Mouse (Mus musculus) yolk sac, embryonic 10.5 days (tissue): ENCODE results near the gene Fibcd1.

ENCODE experiments used
- DNase-seq: peaks from one replicate; pipeline ENCODE4 v3.0.0-alpha.2; 2017; ENCODE audit warnings: low spot score

The Fibcd1 gene

DNA sequence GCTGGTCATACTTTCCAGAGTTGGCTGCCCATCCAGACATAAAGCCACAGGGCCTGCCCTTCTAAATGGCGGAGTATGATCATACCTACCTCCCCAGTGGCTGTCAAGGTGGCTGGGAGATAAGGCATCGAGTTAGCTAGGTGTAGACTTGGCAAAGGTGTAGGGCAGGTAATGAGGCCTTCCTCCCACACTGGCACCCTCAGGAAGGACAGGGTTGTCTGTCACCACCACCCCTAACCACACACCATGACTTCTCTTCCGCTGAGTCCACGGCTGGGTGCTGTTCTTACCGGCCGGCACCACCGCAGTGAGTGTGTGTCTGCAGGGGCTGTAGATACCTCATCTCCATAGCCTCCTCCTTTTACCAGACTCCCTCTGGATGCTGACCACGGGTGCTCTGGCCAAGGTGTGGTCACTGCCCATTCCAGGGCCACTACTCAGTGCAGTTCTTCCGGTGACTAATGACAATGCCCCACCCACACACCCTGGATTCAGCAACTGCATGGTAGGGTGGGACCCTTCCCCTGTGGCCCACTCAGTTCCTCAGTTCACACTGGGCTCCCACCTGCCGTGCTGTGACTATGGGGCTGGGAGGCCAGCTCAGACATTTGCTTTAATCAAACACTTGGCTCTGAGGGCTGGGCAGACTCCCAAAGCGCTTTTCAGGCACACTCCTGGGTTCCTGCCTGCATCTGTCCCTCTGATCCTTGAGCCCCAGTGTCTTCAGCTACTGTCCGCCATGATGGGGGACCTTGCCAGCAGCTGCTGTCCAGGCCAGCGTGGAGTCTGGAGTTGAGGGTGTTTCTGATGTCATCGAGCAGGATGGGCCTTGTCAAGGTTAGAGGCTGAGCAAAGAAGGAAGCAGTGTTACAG lies 34.5 kb downstream of the Fibcd1 start:
- no peak for DNase-seq

- DNase-seq = no peak
Measured at GRCm38 (mm10) chr2:31810444-31810843, 35.4 kb downstream of the Fibcd1 start, which contains the start of gene Qrfp. Gene Qrfp (minus strand): TSS chr2:31810580.

DNA sequence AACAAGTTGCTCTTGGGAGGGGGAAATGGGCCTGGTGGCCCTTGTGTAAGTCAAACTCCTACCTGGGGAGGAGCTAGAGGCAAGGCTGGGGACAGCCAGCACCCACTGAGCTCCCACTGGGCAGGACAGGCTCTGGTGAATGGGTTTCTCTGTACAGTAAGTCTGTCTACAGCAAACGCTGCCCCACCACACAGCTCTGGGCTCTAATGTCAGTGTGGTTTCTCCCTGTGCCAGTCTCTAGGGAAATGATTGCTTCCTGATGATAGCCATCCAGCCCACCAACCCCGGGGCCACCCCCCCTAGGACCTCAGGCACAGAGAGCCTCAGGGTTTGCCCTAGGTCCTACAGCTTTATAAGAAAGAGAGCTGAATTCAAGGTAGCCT lies 36.5 kb downstream of the Fibcd1 start:
- no peak for DNase-seq

DNA sequence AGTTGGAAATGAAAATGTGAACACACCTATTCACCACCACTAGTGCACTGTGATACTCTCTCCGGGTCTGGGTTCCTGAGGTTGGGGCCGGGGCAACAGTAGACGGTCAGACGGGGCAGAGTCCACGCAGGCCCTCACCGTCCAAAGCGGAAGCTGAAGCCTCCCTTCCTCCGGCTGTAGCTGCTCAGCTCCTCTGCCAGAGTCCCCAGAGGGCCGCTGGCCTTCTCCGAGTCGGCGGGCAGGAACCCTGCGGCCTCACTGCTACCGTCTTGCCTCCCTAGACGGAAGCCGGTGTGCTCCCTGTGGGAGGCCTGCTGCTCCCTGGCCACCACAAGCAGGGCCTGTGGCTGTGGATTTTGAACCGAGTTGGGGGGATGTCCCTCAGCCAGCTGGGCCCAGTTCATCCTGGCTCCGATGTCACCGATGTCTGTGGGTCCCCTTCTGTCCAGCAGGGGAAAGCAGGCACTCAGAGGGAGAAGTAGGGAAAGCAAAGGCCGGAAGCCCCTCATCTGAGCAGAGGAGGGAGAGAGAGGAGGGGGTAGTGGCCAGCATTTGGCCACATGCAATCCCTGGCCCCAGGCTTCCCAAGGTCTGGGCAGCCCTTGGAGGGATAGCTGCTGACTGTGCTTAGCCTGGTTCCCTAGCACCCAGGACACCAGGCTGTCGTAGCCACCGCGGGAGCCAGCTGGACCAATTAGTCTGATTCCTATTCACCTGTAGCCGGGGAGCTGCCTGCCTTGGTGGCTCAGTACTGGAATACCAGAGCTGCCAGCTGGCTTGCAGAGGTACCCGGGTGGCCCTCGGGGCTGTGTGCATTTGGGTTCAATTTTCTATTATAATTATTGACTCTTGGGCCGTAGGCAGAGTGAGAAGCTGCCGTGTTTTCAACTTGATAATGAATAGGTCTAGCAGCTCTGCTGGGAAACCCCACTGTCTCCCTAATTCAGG lies 37.1 kb downstream of the Fibcd1 start:
- peak; percentile 35 for DNase-seq

- DNase-seq = no peak
Measured at GRCm38 (mm10) chr2:31806639-31807382, 39.0 kb downstream of the Fibcd1 start.

DNA sequence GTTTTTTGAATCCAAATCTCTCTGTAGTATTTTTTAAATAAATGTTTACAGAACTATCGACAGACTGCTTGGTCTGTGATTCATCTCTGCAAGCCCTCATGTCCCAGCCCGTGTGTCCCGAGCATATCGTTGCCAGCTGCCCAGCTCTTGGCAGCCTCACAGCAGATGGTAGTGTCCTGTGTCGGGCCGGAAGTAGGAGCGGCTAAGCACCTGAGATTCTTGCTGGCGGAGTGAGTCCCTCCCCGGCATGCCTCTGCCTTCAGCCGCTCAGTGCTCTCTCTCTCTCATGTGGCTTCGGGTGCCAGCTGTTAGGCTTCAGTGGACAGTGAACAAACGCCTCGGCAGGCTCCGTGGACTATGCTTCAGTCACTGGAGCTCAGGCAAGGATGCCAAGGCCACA lies 42.3 kb downstream of the Fibcd1 start:
- no peak for DNase-seq

GRCm38 (mm10) chr2:31802811-31803210 lies 43.0 kb downstream of the Fibcd1 start:
- DNase-seq = no peak

DNA sequence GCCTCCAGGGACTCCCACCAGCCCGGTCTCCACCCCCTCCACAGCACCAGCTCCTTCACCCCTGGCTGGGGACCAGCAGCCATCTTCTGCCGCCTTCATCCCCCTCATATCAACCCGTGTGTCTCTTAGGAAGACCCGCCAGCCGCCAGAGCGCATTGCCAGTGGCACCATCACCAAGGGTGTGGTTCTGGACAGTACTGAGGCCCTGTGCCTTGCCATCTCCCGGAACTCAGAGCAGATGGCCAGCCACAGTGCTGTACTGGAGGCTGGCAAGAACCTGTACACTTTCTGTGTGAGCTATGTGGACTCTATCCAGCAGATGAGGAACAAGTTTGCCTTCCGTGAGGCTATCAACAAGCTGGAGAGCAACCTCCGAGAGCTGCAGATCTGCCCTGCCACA lies 44.4 kb downstream of the Fibcd1 start:
- no peak for DNase-seq

DNA sequence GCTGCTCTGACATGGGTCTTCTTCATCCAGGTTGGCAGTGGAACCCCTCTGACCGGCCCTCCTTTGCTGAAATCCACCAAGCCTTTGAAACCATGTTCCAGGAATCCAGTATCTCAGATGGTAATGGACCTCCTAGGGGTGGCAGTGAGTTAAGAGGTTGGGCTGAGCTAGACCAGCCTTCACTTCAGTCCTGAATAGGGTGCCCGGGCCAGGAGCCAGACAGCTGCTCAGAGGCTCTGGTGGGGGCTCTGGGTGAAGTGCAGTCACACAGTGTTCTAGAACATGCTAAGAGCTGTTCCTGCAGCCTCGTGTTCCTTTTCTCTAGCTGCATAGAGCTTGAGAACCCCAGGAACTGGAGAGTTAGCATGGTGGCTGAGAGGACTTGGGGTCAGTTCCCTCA lies 48.9 kb downstream of the Fibcd1 start:
- no peak for DNase-seq

- no peak for DNase-seq
Measured at GRCm38 (mm10) chr2:31792611-31793010, 53.2 kb downstream of the Fibcd1 start.

GRCm38 (mm10) chr2:31791260-31791659 lies 54.5 kb downstream of the Fibcd1 start:
- DNase-seq = no peak

DNA sequence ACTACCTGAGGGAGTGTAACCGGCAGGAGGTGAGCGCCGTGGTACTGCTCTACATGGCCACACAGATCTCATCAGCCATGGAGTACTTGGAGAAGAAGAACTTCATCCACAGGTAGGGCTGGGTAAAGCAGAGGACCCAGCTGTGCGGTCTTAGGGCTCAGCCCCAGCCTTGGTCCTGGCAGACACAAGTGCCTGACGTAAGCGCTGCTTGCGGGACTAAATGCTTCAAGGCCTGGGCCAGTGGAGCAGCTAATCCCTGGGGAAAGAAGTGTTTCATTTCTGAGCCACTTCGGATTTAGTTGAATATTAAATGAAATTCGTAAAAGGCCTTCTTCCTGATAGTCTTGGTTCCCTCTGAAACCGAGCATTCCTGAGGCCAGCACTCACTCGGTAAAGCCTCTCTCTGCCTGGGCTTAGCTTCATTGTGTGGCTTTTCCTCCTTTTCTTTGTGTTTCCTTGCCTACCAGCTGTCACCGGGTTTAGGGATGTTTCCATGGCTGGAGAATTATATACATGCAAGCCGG lies 55.0 kb downstream of the Fibcd1 start:
- no peak for DNase-seq

DNA sequence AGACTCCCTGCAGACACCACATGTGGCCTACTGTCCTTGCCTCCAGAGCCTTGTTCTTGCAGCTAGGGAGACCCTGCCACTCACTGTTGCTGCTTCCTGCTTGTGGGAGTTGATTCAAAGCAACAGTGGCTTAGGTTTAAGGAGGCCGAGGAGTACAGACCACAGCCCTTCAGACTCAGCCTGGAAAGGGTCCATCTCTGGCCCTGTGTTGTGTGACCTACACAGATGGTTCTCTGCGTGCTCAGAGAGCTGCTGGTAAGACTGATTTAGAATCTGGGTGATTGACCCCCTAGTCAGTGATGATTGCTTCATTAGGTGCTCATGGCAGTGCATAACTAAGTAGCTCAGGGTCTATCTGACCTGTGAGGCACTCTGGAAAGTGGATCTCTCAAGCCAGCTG lies 56.6 kb downstream of the Fibcd1 start:
- DNase-seq = no peak

- no peak for DNase-seq
Measured at GRCm38 (mm10) chr2:31788227-31788626, 57.6 kb downstream of the Fibcd1 start.

DNA sequence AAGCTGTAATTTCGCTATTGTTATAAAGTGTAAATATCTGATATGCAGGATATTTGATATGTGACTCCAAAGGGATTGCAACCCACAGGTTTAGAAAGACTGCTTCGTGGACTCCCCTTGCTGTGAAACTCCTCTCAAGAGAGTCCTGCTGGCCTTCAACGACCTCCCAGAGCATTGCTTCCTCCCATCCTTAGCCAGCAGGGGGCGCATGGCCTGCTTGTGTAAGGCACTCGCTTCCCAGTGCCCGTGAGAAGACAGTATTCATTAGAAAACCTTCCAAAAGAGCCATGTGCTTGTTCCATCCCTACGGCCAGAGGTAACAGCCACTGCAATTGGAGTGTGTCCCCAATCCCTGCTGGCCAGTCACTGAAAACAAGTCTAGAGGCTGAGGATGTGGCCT lies 58.8 kb downstream of the Fibcd1 start:
- DNase-seq = peak; percentile 48

DNA sequence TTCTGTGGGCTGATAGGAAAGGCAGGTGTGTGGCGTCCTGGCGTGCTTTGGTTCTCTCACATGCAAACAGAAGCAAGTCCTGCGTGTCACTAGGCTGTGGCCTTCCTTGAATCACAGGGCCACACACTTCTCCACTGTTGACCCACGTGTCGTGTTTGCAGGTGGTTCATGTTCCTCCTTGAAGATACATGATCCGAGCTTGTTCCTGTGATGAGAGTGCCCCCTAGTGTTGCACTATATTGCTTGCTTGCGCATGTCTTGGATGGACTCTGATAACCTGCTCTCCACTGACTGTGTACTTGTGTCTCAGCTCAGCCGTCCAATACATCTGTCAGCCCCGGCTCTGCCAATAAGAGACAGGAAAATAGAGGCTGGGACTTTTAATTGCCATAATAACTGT lies 60.7 kb downstream of the Fibcd1 start:
- DNase-seq = peak; percentile 69

DNA sequence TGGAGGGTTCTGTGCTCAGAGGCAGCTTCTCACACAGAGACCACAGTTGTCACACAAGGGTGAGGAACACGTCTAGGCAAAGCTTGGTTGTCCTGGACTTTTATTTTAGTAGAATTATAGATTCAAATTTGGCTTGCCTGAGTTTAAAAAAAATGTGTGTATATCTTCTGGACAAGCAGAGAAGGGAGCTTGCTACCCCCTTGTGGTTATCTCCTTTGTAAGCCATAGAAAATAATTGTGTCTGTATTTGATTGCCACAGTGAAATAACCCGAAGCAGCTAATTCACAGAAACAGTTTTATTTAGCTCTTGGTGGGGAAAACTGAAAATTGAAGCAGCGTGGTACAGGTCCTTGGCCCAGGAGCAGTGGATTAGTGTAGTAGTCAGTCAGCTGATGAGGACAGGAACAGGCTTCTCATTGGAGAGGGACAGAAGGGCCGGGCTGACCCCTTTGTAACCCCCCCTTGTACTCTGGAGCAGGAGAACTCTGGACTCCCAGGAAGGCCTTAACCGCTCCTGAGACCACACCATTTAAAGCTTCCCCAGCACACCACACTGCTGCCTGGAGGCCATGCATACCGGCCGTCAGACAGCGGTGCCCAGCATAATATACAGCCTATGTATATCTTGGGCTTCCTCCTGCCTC lies 62.7 kb downstream of the Fibcd1 start:
- DNase-seq = no peak

- no peak for DNase-seq
Measured at GRCm38 (mm10) chr2:31779258-31779657, 66.5 kb downstream of the Fibcd1 start.

DNA sequence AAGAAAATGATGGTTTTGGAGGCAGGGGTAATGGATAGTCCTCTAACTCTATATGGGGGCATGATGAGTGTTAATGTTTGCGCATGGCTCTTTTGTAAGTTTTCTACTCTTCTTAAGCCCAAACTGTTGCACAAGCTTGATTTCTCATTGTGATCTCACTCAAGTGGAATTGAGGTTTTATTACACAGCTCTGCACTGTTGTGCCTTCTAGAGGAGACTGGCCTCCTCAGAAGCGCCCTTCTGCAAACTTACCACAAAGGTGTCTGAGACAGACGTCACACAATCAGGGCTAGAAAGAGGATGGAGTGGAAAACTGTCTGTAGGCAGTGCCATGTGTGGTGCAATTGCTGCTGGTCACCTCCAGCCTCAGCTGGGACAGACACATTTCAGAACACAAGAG lies 69.3 kb downstream of the Fibcd1 start:
- DNase-seq = no peak

DNA sequence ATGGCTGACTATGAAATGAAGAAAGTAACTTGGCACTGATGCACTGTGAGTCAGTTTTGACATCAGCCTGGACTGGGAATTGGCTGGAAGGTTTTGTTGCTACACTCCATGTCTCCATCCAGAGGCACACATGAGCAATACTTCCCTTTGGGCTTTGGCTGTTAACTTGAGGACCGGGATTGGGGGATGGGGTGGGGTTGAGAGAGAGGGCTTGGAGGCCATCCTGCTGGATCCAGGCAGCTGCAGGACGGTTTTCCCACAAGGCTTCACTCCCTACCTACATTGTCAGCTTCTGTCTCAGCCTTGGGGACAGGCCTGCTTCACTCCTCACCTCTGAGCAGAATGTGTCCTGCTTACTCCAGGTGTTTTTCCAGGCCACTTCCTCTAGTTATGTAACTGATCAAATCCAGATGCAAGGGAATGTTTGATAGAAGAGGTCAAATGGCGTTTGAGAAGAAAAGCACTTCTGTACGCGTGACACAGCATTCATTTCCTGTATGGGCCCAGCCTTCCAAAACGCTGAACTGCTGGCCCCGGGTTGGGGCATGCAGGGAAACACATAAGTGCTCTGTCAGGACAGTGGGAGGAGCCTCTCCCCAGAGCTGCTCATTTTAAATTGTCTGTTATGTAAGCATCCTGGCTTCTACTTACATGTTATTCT lies 74.9 kb downstream of the Fibcd1 start:
- no peak for DNase-seq

GRCm38 (mm10) chr2:31769631-31770111 lies 76.1 kb downstream of the Fibcd1 start:
- no peak for DNase-seq
